Mouse (Mus musculus) B cell, adult (primary cell): ENCODE results near the gene Rbl2. TPM values are rescaled to one million over a fixed set of nuclear protein-coding genes. Genes with fewer than 3 reads are reported as not detected.

Experiments
- total RNA-seq: library from RNA; stranded (reverse); gene quantifications from 4 replicates; pipeline ENCODE4 v1.2.4, GENCODE M21; 2023; ENCODE audit not compliant: inconsistent age

The Rbl2 gene
- total RNA-seq: 65.6 to 77.5 TPM (median 66.1 TPM) in 4 replicates

DNA sequence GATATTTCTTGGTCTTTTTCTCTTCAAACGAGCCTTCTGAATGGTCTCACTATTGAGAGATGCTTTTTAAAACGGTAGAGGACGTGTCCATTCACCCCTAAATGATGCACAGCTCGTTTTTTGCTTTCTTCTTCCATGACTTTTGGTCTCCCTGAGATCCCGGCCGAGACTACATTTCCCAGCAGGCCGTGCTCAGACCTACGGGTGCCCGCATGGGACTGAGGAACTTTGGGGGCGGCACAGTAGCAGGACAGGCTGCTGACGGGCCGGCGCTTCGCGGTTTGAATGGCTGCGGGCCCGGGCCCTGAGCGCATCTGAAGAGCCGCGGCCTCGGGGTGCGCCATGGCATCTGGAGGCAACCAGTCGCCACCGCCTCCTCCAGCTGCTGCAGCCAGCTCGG lies at the start of gene Rbl2:
TSS of gene Rbl2 (plus strand) at position 224 of the 400 bp plus-strand sequence.

Other genes starting within 250 kb of the Rbl2 start
- 98.4 to 114 TPM (median 108 TPM) in 4 replicates for gene Chd9, start 241.7 kb upstream of the Rbl2 start, total RNA-seq
- 10.1 to 18.2 TPM (median 16.4 TPM) in 4 replicates for gene Aktip, start 129.9 kb downstream of the Rbl2 start, total RNA-seq
- gene Rpgrip1l, start 243.2 kb downstream of the Rbl2 start, total RNA-seq: 7.6 to 11.5 TPM (median 8.6 TPM) in 4 replicates
- gene Fto, start 243.5 kb downstream of the Rbl2 start, total RNA-seq: 51.4 to 58.3 TPM (median 57.8 TPM) in 4 replicates